Mouse (Mus musculus) embryonic fibroblast, embryonic 13.5 days (primary cell): ENCODE results near the gene Gm10577. TPM values are rescaled to one million over a fixed set of nuclear protein-coding genes. Genes with fewer than 3 reads are reported as not detected.

Experiments used
- H3K27ac ChIP-seq: 2 replicates; pipeline ENCODE4 v1.5.1; 2012; ENCODE audit warnings: low read length, control low read depth, inconsistent platforms; ENCODE audit not compliant: insufficient read depth
- H3K4me1 ChIP-seq: 2 replicates; pipeline ENCODE4 v1.6.1; 2011; ENCODE audit warnings: low read length; ENCODE audit not compliant: control insufficient read depth, insufficient read depth
- H3K4me3 ChIP-seq: 2 replicates; pipeline ENCODE4 v1.5.1; 2011; ENCODE audit warnings: mild to moderate bottlenecking, control low read depth, low read length; ENCODE audit not compliant: insufficient read depth
- CTCF ChIP-seq: IDR thresholded peaks from 2 replicates; pipeline ENCODE4 v1.5.1; 2011; ENCODE audit warnings: mild to moderate bottlenecking, control low read depth, low read length, moderate library complexity, borderline replicate concordance; ENCODE audit not compliant: insufficient read depth
- POLR2A ChIP-seq: IDR thresholded peaks from 2 replicates; pipeline ENCODE4 v1.6.1; 2011; ENCODE audit warnings: low read depth, mild to moderate bottlenecking, control low read depth, low read length, moderate library complexity
- polyA plus RNA-seq: library from polyadenylated mRNA; stranded (reverse); fragments of >200 nt; gene quantifications from 2 replicates; pipeline ENCODE4 v1.2.4, GENCODE M21; 2011; ENCODE audit warnings: low read depth; ENCODE audit not compliant: missing spikeins, insufficient read length

Gm10577 gene
- polyA plus RNA-seq, 1 experiment, result not detected

DNA sequence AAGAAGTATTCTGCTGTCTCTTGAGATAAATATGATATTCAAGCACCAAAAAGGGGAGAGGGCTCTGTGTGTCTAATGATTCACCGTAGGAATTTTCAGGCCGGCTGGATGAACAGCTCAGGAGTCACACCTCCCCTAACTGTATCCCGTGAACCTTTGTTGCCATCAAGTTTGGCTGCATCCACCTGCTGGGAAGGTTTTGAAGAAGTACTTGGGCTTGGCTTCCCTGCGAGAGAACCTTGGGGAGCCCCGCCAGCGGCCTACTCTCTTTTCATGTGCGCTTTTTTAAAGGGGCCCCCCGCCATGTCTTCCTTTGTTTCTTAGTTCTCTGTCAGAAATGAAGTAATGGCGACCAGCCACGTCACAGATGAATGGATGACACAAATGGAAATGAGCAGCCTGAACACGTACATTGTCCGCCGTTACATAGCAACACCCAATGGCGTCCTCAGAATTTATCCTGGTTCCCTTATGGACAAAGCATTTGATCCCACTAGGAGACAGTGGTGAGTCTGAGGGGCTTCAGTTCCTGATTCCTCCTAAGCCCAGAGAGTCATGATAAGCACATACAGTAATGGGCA lies 46.0 kb downstream of the Gm10577 start:
- Histone ChIP-seq H3K27ac (no peak overlapping the region), H3K4me1 (no peaks in the 10 kb centered on the region), H3K4me3 (no peak overlapping the region)
- TF ChIP-seq POLR2A (no peak), CTCF (no peak)

DNA sequence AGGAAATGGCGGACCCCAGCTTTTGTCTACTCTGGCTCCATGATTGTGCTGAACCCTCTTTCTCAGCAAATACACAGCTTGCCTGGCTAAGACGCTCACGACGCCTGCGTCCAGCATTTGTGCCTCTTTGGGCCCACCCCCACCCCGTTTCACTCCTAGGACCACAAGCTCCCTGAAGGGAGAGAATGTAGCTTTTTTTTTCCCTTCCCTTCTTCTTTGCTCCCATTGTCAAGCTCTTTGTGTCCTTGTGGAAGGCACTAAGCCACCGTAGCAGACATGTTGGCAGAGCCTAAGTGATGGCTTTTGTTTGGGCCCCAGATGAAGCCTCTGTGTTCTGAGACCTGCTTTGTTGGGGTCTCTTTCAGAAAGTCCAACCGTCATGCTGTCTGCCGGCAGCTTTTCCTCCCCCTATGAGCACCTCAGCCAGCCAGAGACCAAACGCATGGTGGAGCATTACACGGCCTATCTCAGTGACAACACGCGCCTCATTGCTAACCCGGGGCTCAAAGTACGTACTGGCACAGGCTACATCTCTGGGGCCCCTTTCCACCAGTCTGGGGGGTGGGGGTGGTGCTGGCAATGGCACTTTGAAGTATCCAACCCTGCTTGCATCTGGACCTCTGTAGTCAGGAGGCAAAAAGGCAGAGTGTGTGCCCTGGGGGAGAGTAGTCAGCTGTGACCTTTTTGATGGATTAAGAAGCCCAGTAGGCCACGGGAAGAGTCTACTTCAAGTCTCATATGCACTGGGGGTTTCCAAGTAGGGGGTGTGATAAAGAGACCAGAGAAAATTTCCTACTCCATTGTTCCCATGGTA lies 46.6 kb downstream of the Gm10577 start:
- Histone ChIP-seq H3K4me3 (no peak overlapping the region), H3K4me1 (no peaks in the 10 kb centered on the region), H3K27ac (no peak overlapping the region)
- no peak for TF ChIP-seq POLR2A
- no peak for TF ChIP-seq CTCF

Other genes with a start within 250 kb of the Gm10577 start
- gene Cachd1, start 244.0 kb downstream of the Gm10577 start, polyA plus RNA-seq, result 27.6 and 37.6 TPM in 2 replicates
- gene Raver2, start 48.3 kb upstream of the Gm10577 start, polyA plus RNA-seq, result 1.3 and 3.8 TPM in 2 replicates
- 186 and 192 TPM in 2 replicates for gene Jak1, start 244.6 kb upstream of the Gm10577 start, polyA plus RNA-seq